Mouse (Mus musculus) frontal cortex, adult (tissue): ENCODE results near the gene Vwa3a.
A peak's percentile ranks its signal among the peaks of the same experiment; 100 is the strongest.

Experiments used
- ATAC-seq: cut with Nextera tagmentation; 2 replicates; pipeline ENCODE4 v1.9.2; 2017; ENCODE audit warnings: mild to moderate bottlenecking, moderate library complexity, mixed read lengths; ENCODE audit not compliant: low TSS enrichment

Vwa3a gene

DNA sequence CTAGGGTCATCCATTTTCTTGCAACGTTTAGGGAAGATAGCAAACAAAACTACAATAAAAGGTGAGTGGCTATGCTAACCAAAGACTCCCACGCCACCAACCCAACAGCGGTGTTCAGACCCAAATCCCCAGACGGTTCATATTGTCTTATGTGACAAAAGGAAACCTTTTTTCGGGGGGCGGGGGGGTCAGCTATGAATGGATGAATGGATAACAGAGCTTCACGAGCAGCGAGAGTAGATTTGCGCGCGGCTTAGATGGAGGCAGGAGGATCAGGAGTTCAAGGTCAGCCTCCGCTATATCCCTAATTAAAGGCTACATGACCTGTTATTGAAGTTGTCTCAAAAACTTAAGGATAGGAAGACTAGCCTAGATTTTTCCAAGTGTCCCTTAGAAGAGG lies 97.2 kb downstream of the Vwa3a start:
- no peak for ATAC-seq

DNA sequence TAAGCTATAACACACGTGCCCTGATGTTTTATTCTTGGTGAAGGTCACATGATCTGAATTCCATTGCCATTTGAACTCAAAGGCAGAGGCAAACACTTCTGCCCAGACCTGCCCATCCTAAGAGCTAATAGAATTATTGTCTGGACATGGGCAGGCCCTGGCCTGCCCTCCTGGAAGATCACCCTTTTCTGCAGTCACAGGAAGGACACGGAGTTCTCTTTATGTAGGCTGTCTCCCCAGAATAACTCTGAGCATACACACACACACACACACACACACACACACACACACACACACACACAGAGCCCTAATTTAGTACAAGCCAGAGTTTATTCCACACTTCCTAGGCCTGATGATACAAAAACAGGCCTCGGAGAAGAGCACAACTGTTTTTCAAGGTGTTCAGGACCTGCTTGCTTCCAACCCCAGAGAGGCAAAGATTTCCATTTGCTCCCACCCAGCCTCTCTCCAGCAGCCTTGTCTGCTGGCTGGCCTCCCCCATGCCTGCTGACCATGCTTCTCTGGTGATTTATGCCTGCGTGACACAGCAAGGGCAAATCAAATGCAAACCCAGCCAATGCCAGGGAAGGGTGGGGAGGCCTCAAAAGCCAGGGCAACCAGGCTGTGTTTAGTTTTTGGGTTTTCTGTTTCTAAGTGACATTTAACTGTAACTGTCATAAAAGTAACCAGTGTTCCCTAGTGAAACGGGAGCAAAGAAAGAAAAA lies 99.5 kb downstream of the Vwa3a start:
- no peak for ATAC-seq

DNA sequence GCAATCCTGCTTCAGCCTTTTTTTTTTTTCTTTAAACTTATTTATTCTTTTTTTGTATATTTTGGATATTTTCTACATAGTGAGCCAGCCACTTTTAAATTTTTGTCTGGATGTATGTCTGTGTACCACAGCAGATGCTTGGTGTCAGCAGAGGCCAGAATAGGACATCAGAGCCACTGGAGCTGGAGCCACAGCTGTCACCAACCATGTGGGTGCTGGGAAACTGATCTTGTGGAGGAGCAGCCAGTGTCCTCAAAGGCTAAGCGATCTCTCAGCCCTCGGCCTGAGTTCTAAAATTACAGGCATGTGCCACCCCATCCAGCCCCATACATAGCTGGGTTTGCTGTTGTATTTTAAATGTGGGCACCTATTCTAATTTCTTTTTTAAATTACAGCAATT lies 100.7 kb downstream of the Vwa3a start:
- ATAC-seq: no peak

DNA sequence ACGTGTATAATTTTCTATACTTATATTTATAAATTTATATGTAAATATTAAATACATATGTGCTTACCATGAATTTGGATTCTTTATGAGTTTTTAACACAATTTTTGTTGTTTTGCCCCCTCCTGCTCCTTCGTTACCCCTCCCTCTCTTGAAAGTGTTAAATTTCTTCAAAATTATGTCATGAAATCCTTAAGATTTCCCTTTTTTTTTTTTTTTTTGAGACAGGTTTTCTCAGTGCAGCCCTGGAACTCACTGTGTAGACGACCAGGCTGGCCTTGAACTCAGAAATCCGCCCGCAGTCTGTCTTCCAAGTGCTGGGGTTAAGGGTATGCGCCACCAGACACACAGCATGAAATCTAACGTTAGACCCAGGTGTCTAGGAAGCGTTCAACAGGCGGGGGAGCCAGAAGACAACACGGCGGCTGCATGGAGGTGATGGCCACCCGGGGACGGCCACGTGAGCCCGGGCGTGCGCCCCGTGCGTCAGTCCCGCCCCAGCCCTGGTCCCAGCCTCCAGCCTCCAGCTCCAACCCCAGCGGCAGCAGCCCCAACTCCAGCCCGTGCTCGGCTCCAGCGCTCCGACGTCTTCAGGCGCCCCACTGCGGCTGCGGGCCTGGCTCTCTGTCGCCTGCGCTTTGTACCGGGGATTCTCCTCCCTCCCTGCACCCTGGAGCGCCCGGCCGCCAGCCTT lies 103.4 kb downstream of the Vwa3a start, which contains the start of gene Eef2k:
Gene Eef2k (plus strand): TSS at position 487 of the 692 bp plus-strand sequence.
- ATAC-seq: peak; percentile 88

DNA sequence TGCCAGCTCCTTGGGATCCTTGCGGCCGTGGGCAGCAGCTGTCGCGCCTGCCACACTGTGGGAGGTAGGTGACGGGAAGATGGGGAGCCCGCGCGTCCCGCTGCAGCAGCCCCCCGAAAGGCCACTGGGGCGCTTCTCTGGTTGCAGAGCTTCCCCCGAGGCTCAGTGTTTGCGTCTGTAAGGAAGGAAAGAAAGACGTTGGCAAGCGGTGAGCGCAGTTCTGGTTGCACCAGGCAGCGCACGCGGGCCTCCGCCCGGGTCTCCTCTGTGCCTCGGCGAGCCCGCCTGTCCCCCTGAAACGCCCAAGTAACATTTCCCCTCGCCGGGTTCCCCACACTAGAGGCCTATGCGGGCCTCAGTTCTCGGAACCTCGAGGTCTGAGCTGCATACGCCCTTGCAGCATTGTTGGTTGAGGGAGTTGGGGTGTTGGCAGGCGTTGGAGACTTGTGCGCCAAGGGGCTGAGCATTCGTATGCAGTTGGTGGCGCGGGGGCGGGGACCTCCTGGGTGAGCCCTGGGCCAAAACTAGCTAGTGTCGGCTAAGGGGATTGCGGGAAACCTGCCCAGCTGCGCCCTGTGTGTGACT lies 104.0 kb downstream of the Vwa3a start:
- peak; percentile 53 for ATAC-seq

DNA sequence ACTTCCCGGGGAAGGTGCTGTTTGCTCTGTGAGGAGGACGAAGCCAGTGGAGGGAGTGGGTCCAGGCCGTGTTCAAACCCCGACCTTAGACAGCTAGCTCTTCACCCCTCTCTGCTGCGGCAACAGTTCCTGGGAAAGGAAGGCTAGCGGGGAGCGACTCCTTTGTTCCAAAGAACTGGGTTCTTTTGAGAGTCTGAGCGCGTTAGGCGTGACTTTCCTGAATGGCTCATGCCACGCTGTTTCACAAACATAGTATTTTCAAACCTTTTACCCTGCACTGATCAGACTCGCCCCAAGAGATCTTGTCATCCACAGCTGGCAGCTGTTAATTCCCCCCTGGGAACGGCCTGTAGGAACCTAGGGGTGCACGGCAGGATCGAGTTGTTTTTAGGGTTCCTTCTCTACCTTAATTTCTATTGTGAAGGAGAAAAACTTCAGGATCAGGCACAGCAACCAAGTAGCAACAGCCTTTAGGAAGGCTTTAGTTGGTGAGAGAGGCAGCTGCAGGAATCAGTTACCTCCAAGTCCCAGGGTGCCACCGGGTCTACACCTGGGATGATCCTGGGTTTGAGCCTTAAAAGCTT lies 104.8 kb downstream of the Vwa3a start:
- no peak for ATAC-seq

DNA sequence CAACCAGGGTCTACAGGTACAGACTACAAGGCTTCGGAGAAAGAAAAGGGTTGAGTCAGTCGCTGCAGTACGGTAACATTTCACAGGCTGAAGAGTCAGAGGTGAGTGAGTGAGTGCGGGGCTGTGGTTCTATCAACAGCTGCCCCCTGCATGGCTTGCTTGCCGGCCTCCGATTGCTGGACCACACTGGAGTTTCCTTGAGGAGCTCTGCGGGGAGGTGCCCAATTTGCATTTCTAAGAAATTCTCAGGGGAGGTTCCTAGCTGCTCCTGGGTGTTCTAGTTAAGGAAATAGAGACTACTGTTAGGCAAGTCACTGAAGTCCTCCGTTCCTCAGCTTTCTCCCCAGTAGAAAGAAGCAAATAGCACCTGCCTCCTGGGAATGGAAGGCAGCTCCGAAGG lies 105.6 kb downstream of the Vwa3a start:
- no peak for ATAC-seq

DNA sequence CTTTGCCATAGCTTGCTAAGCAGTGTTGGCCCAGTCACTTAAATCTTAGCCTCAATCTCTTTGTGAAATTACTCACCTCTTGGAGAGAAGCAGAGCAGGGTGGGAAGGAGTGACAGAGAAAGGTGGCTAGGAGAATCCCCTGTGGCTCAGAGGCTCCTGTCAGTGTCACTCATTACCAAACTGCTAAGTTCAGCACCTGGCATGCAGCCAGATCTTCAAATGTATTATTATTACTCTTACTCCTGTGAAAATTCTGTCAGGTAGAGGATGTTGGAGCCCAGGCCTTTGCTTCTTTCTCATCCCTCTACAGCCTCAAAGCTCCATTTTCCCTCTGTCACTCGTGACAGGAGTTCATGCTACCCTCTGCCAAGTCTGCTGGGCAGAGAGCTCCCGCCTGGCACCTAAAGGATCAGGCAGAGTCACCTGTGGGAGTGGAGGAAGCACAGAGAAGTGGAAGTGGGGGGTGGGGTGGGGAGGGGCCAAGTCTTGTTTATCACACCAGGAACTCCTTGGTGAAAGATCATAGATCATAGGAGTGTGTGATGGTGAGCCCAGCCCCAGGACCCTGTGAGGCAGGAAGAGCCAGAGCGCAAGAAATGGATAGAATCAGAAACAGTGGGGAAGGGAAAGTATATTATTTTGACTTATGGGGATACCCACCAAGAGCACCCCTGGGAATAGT lies 109.9 kb downstream of the Vwa3a start:
- ATAC-seq: no peak

DNA sequence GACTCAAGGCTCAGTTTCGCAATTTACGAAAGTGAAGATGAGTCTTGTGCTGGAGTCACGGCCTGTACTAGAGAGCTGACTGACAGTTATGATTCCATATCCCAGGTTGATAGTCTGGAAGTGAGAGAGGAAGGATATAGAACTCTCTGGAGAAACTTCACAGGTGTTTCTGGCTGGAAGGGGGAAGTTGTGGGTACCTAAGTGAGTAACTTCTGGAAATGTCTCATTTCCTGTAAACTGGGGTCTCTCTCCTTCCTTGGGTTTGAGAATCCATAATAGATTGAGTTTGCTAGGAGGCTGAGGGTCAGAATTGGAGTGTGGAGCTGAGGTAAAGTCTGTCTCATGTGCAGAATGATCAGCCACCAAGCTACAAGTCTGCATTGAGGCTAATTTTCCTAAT lies 111.0 kb downstream of the Vwa3a start:
- no peak for ATAC-seq
